Mouse (Mus musculus) spleen, adult 2 months (tissue): ENCODE data around the gene Dnajb13.

Experiments used
- CTCF ChIP-seq: fragments of 200-500 bp; IDR thresholded peaks from 2 replicates; pipeline ENCODE4 v1.5.1; 2011; ENCODE audit warnings: mild to moderate bottlenecking, inconsistent platforms; ENCODE audit not compliant: insufficient read depth, insufficient read length, insufficient replicate concordance; ENCODE audit errors: extremely low read depth
- POLR2A ChIP-seq: fragments of 200-500 bp; IDR thresholded peaks from 2 replicates; pipeline ENCODE4 v1.6.1; 2011; ENCODE audit warnings: low read depth, low read length, inconsistent platforms

DNA sequence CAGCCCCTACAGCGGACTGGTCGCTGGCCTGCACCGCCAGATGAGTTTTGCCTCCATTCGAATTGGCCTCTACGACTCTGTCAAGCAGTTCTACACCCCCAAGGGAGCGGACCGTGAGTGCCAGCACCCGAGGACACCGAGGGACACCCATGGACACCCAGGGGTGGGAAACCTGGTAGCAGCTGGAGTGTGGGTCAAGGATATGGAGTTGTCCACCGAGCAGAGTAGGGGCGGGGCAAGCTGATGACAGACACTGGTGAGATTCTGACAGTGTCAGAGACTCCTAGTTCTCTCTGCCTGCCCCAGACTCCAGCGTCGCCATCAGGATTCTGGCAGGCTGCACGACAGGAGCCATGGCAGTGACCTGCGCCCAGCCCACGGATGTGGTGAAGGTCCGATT is 34.6 kb downstream of the Dnajb13 start:
- TF ChIP-seq CTCF, result no peak
- no peak for TF ChIP-seq POLR2A
